28 mouse cellular contexts compared by ENCODE assay signal in genomic region chr14:118610786-118611185, GRCm38 (mm10).
"Had no signal": no experiment of that assay in that cellular context is flagged by ENCODE, and none has a peak within 500 bp of the region (broad histone marks: within the 10 kb centered on the region; RNA-seq: fewer than 3 reads in every experiment).

No protein-coding gene starts in this region.

- ATAC-seq: hindbrain, embryonic 16.5 days; inflammation-experienced regulatory T-cells, adult 6 months; intestine, postnatal 0 days; liver, embryonic 12.5 days had no signal

- H3K9ac ChIP-seq: heart, embryonic 12.5 days; hindbrain, embryonic 12.5 days; hindbrain, embryonic 14.5 days; intestine, embryonic 15.5 days; kidney, embryonic 15.5 days; limb, embryonic 13.5 days; limb, embryonic 15.5 days; liver, embryonic 12.5 days; liver, embryonic 14.5 days had no signal

- H3K4me1 ChIP-seq: heart, embryonic 10.5 days; hindbrain, embryonic 10.5 days; hindbrain, embryonic 12.5 days; kidney, embryonic 15.5 days; liver, embryonic 12.5 days had no signal

- H3K4me3 ChIP-seq: gastrocnemius, adult 2 months; heart, embryonic 10.5 days; heart, embryonic 12.5 days; hindbrain, embryonic 10.5 days; hindbrain, embryonic 12.5 days; intestine, embryonic 15.5 days; kidney, embryonic 15.5 days; limb, embryonic 13.5 days; limb, embryonic 15.5 days; liver, embryonic 12.5 days had no signal

- H3K27ac ChIP-seq: gastrocnemius, adult 2 months; heart, embryonic 10.5 days; hindbrain, embryonic 10.5 days; hindbrain, embryonic 12.5 days; hindbrain, embryonic 14.5 days; intestine, embryonic 15.5 days; kidney, embryonic 15.5 days; kidney, postnatal 0 days; limb, embryonic 13.5 days; limb, embryonic 15.5 days; liver, embryonic 12.5 days; liver, embryonic 14.5 days had no signal

- H3K4me2 ChIP-seq: heart, embryonic 12.5 days; hindbrain, embryonic 12.5 days; hindbrain, embryonic 14.5 days; intestine, embryonic 15.5 days; kidney, embryonic 15.5 days; limb, embryonic 13.5 days; limb, embryonic 15.5 days; liver, embryonic 12.5 days had no signal

- DNase-seq: gastrocnemius, adult 2 months; gastrocnemius, postnatal 10 days; gastrocnemius, postnatal 25 days; heart, adult 18-20 months; heart, postnatal 10 days; heart, postnatal 4 days; kidney, adult 18-20 months; kidney, adult 9 months; kidney, postnatal 14 days; kidney, postnatal 36 days; layer of hippocampus, adult 9-11 months; layer of hippocampus, postnatal 36 days; left cerebral cortex, postnatal 4 days had no signal

- H3K36me3 ChIP-seq: heart, embryonic 10.5 days; heart, embryonic 12.5 days; hindbrain, embryonic 12.5 days; intestine, embryonic 15.5 days; limb, embryonic 13.5 days; limb, embryonic 15.5 days had no signal

- H3K27me3 ChIP-seq: heart, embryonic 12.5 days; hindbrain, embryonic 12.5 days; intestine, embryonic 15.5 days; kidney, embryonic 15.5 days; limb, embryonic 15.5 days; liver, embryonic 12.5 days had no signal

- H3K9me3 ChIP-seq: heart, embryonic 10.5 days; heart, embryonic 12.5 days; hindbrain, embryonic 10.5 days; hindbrain, embryonic 12.5 days; intestine, embryonic 15.5 days; kidney, embryonic 15.5 days; limb, embryonic 15.5 days; liver, embryonic 12.5 days had no signal
